Mouse (Mus musculus): ENCODE results near the gene Hoxa4.

The Hoxa4 gene

DNA sequence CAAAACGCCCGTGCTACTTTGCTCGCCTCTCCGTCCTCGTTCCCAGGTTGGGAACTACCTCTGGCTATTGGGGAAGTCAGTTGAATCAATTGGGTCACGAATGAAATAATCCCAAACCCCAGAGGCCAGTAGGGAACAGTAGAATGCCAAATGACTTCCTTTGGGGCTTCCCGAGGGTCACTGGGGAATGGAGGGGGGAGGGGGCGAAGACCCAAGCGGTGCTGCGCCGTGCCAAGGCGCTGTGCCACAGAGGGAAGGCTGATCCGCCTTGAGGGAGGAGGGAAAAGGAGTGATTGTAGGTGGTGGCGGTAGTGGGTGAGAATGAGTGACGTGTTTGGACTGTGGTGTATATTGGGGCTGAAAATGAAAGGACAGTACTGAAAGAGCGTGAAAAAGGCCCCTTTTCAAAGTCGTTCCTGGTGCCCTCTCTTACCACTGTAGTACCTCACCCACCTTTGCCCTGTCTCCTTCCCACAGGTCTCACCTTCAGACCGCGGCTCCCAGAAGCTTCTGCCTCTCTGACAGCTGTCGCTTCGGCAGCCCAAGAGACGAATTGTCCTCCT, 21.1 kb upstream of the Hoxa4 start:
- ChIA-PET POLR2A (interaction anchor here in 2 of 4 experiments (0.5 to 2.1 kb wide), 6 partner anchors 8 to 52 kb away, joined by 3 to 7 read pairs (median 4); partner anchors contain the start of genes 5730596B20Rik (in 1 of the 2) and Hoxa5 (in 1 of the 2)), CTCF (interaction anchor here in 3 of 4 experiments (0.8 to 1.9 kb wide), 7 partner anchors 9 to 94 kb away, joined by 3 to 10 read pairs (median 4); partner anchors contain the start of genes Hoxa7 (in 2 of the 3) and Hoxa10 (in 1 of the 3))

DNA sequence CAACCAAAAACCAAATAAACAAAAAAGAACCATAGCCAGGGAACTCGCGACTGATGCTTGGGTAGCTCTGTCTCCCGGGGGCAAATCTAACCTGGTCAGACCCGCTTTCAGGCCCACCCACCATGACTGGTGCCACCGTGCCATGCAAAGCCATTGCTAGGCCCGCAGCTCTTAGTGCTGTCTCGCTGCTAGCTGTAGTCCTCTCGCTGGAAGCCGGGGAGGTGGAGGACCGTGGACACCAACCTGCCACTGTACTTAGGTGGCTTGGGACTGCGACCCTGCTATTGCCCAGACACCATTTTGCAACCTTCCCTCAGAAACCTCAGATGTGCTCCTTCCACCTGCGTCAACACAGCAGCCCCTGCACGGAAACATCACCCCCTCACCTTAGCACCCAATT, 20.4 kb upstream of the Hoxa4 start:
- POLR2A ChIA-PET = interaction anchor here in 2 of 4 experiments (0.7 to 1.7 kb wide), 9 partner anchors 9 to 35 kb away, joined by 3 to 13 read pairs (median 4); partner anchors contain the start of genes Hoxa10 (in 2 of the 2), Hoxa7 (in 2 of the 2) and 5730596B20Rik (in 1 of the 2)
- CTCF ChIA-PET = interaction anchor here in 3 of 4 experiments (0.7 to 3.4 kb wide), 20 partner anchors 8 to 620 kb away, joined by 3 to 40 read pairs (median 5); partner anchors contain the start of genes Hoxa7 (in 3 of the 3), Hoxa10 (in 2 of the 3) and Hoxa4 (in 1 of the 3)

DNA sequence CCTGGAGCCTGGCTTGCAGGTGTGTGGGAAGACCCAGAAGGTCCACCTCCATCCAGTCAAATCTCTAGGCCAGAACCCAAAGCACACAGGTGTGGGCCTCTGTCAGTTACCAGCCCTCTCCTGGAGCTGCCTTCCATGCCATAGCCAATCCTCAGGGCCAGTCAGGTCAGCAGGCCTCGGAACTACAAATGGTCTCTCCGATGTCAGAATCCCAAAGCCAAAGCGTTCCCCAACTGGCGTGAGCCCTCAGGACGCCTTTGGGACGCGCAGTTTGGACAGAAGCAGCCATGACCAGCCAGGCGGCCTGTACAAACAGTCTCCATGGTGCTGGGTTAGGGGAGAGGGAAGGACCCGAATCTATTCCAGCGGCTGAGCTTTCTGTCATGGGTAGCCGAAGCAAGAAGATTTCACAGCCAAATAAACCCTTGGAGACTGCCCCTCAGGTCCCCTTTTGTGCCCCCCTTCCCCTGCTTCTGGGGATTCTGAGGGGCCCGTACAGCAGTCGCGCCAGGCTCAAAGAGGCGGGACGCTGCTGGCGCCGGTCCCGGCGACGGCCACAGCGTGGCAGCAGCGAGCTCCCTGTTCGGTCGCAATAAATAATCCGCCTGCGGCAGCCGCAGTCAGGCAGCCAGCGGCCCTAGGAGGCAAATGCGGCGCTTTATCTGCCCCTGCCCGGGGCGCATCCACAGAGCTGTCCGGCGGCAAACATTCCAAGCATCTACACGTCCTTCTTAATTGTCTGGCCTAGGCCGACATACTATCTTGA, 19.8 kb upstream of the Hoxa4 start:
- CTCF ChIA-PET = interaction anchor here (0.5 to 3.4 kb wide), 26 partner anchors 9 to 931 kb away, joined by 3 to 40 read pairs (median 4); partner anchors contain the start of genes Hoxa7 (in 3 of the 4), Hoxa10 (in 2 of the 4), Hoxa11 (in 1 of the 4) and Hoxa4 (in 1 of the 4)
- POLR2A ChIA-PET = interaction anchor here in 3 of 4 experiments (0.7 to 1.7 kb wide), 11 partner anchors 9 to 36 kb away, joined by 3 to 13 read pairs (median 3); partner anchors contain the start of genes 5730596B20Rik (in 2 of the 3), Hoxa10 (in 2 of the 3) and Hoxa7 (in 2 of the 3)

DNA sequence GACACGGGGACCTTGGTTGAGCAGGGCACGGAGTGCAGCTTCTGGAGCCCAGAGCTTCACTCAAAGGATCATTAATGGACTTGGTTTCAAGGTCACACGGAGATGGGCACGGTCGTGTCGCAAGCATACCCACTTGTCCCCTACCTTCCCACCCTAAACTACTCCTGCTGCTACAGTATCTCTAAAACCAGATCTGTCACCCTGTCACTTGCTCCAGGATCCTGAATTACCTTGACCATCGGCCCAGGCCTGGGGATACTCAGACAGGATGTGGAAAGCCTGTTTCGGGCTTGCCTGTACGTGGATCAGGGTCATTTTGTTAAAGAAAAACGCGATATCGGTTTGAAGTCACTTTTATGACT, 18.1 kb upstream of the Hoxa4 start:
- POLR2A ChIA-PET = no interaction called here
- CTCF ChIA-PET = interaction anchor here in 1 of 4 experiments (3.4 kb wide), 1 partner anchor 12 kb away, joined by 40 read pairs; the partner anchor contains the start of gene Hoxa7

DNA sequence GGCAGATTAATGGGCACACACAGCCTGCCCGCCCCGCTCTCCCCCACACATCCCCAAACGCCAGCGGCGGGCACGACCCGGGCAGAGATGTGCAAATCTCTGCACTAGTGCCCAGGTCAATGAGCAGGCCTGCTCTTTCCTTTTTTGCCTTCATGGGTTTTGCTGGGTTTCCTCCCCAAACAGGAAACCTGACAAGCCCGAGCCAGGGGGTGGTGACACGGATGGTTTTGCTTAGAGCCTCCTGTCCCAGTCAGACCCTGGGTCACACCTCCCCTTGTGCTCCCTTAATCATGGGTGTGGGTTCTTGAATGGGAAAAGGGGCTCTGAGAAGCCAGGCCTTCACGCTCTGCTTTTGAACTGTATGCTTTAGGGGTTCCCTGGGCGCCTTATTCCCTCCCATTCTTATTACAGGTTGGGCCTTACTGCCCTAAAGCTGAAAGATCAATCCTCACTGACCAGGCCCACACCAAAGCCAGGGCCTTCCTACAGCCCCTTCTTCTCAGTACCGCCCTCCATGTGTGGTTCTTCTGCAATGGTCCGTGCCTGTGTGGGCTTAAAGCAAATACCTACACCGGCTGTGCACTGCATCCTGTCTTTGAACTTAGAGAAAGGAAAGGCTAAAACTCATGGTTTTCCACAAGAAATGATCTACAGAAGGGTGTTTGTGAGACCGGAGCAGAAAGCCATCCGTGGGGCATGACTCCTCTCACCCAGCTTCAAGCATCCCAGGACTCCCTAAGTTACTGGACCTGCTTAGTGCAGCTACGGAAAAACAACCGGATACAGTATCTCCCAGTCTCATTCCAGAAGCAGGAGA, 17.5 kb upstream of the Hoxa4 start:
- CTCF ChIA-PET = interaction anchor here in 2 of 4 experiments (0.6 to 3.4 kb wide), 2 partner anchors 12 to 172 kb away, joined by 4 to 40 read pairs; partner anchors contain the start of gene Hoxa7 (in 1 of the 2)
- POLR2A ChIA-PET = interaction anchor here in 1 of 4 experiments (1.0 kb wide), 1 partner anchor 13 kb away, joined by 3 read pairs; no protein-coding TSS in a partner anchor

DNA sequence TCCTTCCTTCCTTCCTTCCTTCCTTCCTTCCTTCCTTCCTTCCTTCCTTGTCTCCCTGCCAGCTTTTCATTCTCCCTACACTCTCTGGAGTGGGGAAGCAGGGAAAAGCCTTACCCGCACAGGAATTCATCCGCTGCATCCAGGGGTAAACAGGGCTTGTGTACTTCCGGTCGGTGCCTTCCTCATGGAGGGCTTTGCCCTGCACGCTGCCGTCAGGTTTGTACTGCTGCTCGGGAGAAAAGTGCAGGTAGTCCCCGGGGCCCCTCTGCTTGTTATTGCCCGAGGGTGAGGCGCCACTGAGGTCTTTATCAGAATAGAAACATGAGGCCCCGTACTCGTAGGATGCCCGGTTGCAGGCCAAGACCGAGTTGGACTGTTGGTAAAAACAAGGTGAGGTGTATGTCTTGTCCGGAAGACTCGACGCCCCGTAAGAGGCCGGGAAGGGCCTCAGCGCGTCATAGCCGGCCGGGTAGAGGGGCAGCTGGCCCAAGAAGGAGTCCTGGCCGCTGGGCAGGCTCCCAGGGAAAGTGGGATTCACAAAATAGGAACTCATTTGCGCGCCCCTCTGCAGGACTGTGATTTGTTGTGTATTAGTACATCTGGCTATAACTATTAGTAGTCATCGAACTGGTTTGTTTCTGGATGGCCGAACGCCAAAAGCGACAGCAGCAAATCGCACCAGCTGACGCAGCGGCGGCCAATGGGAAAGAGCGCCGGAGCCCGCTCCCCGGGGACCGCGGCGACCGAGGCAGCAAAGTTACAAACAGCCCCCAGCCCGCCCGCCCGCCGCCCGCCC, 16.7 kb upstream of the Hoxa4 start, which contains the start of gene Hoxa6:
TSS of gene Hoxa6 (minus strand) at position 651 of the 796 bp plus-strand sequence.
- ChIA-PET POLR2A (interaction anchor here in 1 of 4 experiments (1.0 kb wide), 1 partner anchor 14 kb away, joined by 3 read pairs; no protein-coding TSS in a partner anchor), CTCF (interaction anchor here in 1 of 4 experiments (0.6 kb wide), 1 partner anchor 171 kb away, joined by 4 read pairs; no protein-coding TSS in a partner anchor)

DNA sequence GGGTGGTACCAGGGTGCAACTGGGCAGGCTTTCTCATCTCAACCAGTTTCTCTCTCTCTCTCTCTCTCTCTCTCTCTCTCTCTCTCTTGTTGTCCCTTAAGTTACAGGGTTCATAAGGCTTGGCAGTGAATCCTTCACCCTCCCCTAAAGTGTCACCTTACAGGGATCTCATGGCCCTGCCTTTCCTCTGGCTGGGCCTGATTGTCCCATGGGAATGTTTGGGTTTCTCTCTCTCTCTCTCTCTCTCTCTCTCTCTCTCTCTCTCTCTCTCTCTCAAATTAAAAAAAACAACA, 16.1 kb upstream of the Hoxa4 start:
- ChIA-PET CTCF (no interaction called here), POLR2A (no interaction called here)

DNA sequence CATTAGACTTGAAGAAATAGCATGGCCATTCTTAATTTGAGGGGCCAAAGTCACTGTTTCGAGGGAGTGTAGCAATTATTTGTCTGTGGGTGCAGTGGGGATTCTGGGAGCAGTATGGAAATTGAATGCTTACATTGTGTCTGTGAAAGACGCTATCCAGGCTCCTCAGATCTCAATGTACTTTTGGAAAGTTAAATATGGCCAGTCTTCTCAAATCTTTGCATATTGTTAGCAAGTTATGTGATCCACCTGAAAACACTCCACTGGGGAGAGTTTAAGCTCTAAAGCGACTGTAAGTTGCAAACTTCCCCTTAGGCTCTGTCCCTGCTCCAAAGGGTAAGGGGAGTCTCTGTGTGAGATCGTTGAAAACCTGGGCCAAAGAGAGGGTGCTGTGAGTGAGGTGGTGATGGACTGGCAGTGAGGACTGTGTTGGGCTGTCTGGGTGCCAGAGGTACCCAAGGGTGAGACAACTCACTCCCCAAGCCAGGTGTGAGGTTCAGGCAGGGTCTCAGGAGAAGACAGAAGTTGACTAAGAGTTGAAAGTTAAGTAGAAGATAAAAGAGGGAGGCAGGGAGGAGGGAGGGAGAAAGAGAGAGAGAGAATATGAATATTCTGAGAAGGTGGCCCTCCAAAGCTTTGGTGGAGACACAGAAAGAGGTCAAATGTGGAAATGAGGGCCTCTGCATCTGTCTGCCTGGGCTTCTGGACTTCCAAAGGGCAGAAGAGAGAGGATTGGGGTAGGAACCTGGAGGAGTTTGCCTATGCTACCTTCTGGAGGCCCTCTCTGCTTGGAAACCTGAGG, 15.5 kb upstream of the Hoxa4 start:
- CTCF ChIA-PET = interaction anchor here in 1 of 4 experiments (1.0 to 1.5 kb wide), 2 partner anchors 11 to 43 kb away, joined by 3 to 4 read pairs; no protein-coding TSS in a partner anchor
- POLR2A ChIA-PET = no interaction called here

DNA sequence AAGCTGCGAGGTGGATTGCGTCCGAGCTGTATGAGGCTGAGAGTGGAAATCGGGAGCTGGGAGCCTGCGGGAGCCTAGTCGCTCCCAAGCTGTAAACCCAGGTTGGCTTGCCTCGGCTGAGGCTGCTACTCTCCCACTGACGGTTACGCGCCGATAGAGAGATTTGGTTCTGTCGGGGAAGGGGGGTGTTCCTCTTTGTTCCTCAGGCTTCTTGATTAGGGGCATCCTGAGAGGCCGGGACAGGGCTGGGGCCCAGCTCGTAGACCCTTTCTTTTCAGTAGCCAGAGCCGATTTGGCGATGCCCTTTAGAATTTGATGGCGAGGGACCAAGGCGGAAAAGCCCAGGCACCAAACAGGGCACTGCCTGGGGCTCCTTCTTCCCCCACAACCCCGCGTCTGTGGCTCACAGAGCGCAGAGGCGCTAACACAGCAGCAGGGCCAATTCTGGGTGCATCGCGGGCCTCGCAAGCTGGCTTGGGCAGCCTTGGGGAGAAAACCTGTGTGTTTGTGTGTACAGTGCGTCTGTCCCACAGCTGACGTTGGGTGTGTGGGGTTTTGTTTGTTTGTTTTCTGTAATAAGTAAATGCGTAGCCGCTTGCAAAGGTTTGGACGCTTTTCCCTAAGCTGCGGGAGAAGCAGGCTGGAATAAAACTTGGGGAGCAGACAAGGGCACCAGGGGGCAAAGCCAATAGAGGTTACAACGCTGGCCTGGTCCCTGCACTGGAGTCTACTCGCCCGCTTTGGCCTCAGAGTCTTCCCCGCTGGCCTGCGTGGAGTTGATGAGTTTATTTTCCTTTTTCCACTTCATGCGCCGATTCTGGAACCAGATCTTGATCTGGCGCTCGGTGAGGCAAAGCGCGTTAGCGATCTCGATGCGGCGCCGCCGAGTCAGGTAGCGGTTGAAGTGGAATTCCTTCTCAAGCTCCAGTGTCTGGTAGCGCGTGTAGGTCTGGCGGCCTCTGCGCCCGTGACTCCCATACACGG, 14.4 kb upstream of the Hoxa4 start:
- POLR2A ChIA-PET = interaction anchor here in 1 of 4 experiments (0.8 to 4.2 kb wide), 5 partner anchors 11 to 33 kb away, joined by 3 to 29 read pairs (median 3); no protein-coding TSS in a partner anchor
- CTCF ChIA-PET = interaction anchor here in 2 of 4 experiments (0.6 to 2.1 kb wide), 10 partner anchors 12 to 825 kb away, joined by 3 to 5 read pairs (median 4); partner anchors contain the start of genes 5730596B20Rik (in 1 of the 2), Hoxa10 (in 1 of the 2) and Hoxa7 (in 1 of the 2)

DNA sequence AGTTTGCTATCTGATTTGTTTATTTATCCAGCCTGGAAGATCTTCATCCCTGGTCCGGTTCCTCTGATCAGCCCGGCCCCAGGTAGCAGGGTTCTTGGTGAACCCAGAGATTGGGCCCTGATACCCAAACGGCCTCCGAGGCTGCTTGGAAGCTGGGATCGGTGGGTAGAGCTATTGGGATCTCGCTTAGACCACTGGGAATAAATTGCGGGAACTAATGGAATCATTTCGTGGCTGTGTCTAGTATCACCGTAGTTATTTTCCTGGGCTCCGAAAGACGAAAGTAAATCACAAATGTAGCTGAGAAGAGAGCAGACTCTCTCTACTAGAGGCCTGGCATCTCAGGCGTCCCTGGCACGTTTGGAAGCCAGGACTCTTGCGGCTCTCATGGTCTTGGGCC, 13.7 kb upstream of the Hoxa4 start:
- POLR2A ChIA-PET = interaction anchor here in 1 of 4 experiments (0.8 to 4.2 kb wide), 5 partner anchors 10 to 32 kb away, joined by 3 to 29 read pairs (median 3); no protein-coding TSS in a partner anchor
- CTCF ChIA-PET = interaction anchor here in 2 of 4 experiments (0.5 to 2.1 kb wide), 10 partner anchors 12 to 824 kb away, joined by 3 to 5 read pairs (median 4); partner anchors contain the start of genes 5730596B20Rik (in 1 of the 2), Hoxa10 (in 1 of the 2) and Hoxa7 (in 1 of the 2)

DNA sequence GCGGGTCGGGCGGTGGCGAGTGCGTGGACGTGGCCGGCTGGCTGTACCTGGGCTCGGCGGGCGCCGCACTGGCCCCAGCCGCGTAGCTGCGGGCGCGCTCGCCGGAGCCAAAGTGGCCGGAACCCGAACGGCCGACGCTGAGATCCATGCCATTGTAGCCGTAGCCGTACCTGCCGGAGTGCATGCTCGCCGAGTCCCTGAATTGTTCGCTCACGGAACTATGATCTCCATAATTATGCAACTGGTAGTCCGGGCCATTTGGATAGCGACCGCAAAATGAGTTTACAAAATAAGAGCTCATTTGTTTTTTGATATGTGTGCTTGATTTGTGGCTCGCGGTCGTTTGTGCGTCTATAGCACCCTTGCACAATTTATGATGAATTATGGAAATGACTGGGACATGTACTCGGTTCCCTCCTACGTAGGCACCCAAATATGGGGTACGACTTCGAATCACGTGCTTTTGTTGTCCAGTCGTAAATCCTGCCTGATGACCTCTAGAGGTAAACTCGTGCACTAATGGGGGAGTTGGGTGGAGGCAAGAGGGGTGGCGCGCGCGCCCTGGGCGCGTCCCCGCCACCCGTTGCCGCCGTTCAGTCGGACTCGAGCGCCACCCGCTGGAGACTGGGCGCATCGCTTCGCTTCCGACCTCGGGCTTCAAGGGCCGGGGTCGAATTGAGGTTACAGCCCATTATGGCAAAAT, 12.6 kb upstream of the Hoxa4 start, which contains the start of gene Hoxa5:
TSS of gene Hoxa5 (minus strand) at position 538 of the 703 bp plus-strand sequence.
- CTCF ChIA-PET = interaction anchor here in 3 of 4 experiments (0.8 to 2.1 kb wide), 10 partner anchors 9 to 611 kb away, joined by 3 to 8 read pairs (median 4); partner anchors contain the start of gene Hoxa7 (in 2 of the 3)

DNA sequence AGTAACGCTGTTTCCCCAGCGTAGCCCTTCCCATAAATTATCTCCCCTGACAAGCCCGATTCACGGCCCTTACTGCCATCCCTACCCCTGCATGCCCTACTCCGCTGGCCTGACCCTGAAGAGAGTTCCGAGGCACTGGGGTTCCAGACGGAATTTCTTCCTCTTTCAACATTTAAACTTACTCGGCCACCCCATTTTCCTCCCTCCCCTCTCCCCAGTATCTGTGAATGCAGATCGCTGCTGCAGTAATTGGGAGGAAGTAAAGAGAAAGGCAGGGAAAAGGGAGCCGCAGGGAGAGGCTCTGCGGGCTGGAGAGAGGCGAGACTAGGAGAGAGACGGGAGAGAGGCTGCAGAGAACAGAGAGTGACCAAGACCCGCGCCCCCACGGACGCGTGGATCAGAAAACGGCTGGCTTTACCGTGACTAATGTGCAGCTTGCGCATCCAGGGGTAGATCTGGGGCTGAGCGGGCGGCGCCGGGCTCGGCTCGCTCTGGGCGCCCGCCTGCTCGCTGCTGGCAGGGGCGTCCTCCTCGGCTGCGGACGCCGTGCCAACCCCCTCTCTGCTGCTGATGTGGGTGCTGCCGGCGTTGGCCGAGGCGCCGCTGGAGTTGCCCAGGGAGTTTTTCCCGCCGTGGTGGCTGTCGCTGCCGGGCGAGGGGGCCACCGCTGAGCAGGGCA, 12.0 kb upstream of the Hoxa4 start:
- CTCF ChIA-PET = interaction anchor here in 3 of 4 experiments (0.8 to 2.1 kb wide), 12 partner anchors 8 to 611 kb away, joined by 3 to 8 read pairs (median 3); partner anchors contain the start of genes Hoxa7 (in 2 of the 3) and Hoxa10 (in 1 of the 3)
- POLR2A ChIA-PET = interaction anchor here in 3 of 4 experiments (0.6 to 4.2 kb wide), 10 partner anchors 10 to 327 kb away, joined by 3 to 29 read pairs (median 4); partner anchors contain the start of genes 5730596B20Rik (in 1 of the 3), Gm28308 (in 1 of the 3), Hoxa3 (in 1 of the 3) and Hoxa4 (in 1 of the 3)

More for the DNA sequence above, 12.6 kb upstream of the Hoxa4 start, which contains the start of gene Hoxa5:
- POLR2A ChIA-PET = interaction anchor here in 2 of 4 experiments (0.6 to 4.2 kb wide), 6 partner anchors 9 to 62 kb away, joined by 3 to 29 read pairs (median 4); partner anchors contain the start of genes Gm28308 (in 1 of the 2) and Hoxa3 (in 1 of the 2)

DNA sequence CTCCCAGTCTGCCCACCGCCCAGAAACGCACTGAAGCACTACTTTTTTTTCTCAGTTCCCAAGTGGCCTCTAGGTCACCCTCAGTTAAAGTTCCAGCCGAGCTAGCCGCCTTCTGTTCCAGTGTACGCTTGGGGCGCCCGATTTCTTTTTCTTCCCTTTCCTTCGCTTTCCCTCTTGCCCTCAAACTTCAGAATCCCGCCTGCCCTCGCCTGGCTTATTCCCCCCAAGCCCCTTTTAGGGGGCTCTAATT, 11.5 kb upstream of the Hoxa4 start:
- CTCF ChIA-PET = interaction anchor here (0.5 to 1.9 kb wide), 8 partner anchors 8 to 611 kb away, joined by 3 to 7 read pairs (median 3); partner anchors contain the start of genes Hoxa7 (in 2 of the 4) and Hoxa10 (in 1 of the 4)
- POLR2A ChIA-PET = interaction anchor here in 2 of 4 experiments (0.9 to 4.2 kb wide), 9 partner anchors 8 to 326 kb away, joined by 3 to 29 read pairs (median 4); partner anchors contain the start of genes 5730596B20Rik (in 1 of the 2) and Hoxa4 (in 1 of the 2)
